Mouse (Mus musculus) adrenal gland, postnatal 10 days (tissue): Measurements from ENCODE around the gene Ppp1r14c. TPM values are rescaled to one million over a fixed set of nuclear protein-coding genes. Genes with fewer than 3 reads are reported as not detected.

ENCODE experiments used
- DNase-seq: peaks from one replicate; pipeline ENCODE4 v3.0.0; 2021; ENCODE audit warnings: mixed read lengths
- long read RNA-seq, 2 experiments: library from polyadenylated mRNA; stranded (forward); transcript quantifications; one replicate each; pipeline ENCODE4 v2.0.0; 2021
- total RNA-seq, 2 experiments: library from RNA; stranded (reverse); gene quantifications; 2 replicates each; pipeline ENCODE4 v1.2.3; 2021

Ppp1r14c gene
- total RNA-seq, result 10 to 100 TPM; 10.2 to 11.7 TPM
- long read RNA-seq, experiment 1, transcript Ppp1r14c-201 (4 exons, 2,617 nt), result major isoform, 35 of 36 reads
- long read RNA-seq, experiment 1, partial matches to known transcripts, result 0 of 36 reads
- long read RNA-seq, experiment 1, other reads (novel, unspliced or antisense), result 1 of 36 reads
- long read RNA-seq, experiment 2, transcript Ppp1r14c-201 (4 exons, 2,617 nt), result major isoform, 8 of 10 reads
- long read RNA-seq, experiment 2, partial matches to known transcripts, result 0 of 10 reads
- long read RNA-seq, experiment 2, other reads (novel, unspliced or antisense), result 2 of 10 reads

DNA sequence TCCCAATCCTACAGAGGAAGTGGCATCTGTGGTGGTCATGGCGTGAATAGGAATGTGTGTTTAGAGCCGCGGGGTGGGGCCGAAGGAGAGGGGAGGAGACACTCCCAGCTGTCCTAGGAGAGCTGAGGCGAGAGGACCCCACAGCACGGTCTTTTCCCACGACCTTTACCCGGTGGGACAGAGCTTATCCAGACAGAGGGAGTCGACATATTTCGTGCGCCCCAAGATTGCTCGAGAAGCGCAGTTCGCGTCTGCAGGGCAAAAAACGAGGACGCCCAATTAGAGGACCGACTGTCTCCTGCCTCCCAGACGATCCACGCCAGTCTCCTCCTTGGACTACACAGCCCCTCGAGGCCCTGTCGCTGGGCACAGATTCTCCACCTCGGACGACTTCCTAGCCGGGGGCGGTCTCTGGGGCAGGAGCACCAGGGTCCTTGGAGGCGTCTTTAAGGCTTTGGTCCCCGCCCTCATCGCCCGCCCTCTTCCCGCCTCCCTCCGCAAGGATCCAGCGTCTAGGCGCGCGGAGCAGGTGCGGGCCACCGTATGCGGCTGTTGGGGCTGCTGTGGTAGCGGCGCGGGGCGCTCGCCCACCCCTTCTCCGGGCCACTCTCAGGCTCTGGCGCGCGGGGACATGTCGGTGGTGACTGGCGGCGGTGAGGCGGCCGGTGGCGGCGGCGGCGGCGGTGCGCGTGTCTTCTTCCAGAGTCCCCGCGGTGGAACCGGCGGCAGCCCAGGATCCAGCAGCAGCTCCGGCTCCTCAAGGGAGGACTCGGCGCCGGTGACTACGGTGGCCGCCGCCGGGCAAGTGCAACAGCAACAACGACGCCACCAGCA is at the start of gene Ppp1r14c:
Gene Ppp1r14c (plus strand): TSS at position 22 of the 834 bp plus-strand sequence.
- DNase-seq, result peak; percentile 72

DNA sequence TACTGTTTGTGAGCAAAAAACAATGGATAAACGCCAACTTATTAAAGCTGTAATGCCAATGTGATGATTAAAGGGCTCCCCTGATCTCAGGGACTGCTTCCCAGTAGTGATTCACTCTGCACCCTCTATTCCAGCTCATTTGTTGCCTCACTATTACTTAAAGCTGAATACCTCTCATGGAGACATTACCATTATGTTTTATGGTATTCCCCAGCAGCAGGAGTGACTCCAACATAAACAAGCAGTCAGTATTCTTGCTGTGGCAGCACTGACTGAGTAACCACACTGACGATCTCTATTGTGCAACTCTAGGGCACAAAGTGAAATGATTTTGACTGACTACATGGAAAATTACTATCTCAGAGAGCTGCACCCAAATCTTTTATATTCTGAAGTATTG is 44.5 kb upstream of the Ppp1r14c start:
- no peak for DNase-seq

DNA sequence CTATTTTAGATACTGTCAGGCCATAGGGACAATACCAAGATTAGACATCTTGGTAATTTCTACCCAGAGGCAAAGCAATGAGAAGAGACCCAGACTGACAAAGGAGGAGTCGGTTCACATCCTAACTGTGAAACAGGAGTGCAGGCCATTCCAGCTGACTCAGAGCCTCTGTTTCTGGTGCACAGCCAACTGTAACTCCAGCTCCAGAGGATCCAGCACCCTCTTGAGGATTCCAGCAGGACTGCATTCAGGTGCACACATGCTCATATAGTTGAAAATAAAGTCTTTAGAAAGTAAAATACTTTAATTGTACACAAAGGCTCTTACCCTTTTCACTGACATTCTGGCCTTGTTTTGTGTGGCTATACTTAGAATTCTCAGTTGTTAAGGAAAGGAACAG is 40.4 kb upstream of the Ppp1r14c start:
- DNase-seq, result peak; percentile 68

DNA sequence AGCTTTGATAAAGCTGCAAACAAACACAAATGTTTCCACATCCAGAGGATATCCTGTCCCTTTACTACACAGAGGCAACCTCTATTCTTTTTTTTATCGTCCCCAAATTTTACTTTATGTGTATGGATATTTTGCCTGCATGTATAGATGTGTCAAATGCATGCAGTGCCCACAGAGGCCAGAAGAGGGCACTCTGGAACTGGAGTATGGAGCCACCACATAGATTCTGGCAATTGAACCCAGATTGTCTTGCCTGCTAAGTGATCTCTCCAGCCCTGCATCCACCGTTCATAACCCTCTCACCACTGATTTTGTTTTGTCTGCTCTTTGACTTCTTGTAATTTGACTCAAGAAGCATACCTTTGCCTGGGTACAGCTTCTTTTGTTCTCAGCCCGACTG is 33.0 kb upstream of the Ppp1r14c start:
- peak; percentile 87 for DNase-seq

GRCm38 (mm10) chr10:3334570-3334969 is 31.3 kb upstream of the Ppp1r14c start:
- no peak for DNase-seq

- no peak for DNase-seq
These were observed 29.0 kb upstream of the Ppp1r14c start for GRCm38 (mm10) chr10:3336729-3337329.

- peak; percentile 20 for DNase-seq
These were observed 28.4 kb upstream of the Ppp1r14c start for GRCm38 (mm10) chr10:3337330-3337901.

GRCm38 (mm10) chr10:3345706-3346105 is 20.2 kb upstream of the Ppp1r14c start:
- no peak for DNase-seq

DNA sequence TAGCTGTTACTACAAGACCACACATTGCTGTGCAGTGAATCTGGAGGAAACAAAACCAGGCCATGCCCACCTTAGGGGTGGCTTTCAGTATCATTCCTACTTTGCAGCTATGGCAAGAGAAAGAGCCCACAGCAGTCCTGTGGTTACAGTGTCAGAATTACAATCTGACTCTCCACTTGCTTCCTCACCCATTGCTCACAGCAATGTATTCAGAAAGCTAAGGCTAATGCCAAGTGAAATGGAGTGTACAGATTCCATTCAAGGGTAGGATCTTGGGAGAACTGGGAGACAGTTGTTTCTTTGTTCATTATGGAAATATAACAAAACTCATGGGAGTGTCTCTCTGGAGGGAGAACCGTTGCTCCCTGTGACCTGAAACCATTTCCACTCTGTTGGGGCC is 6.3 kb upstream of the Ppp1r14c start:
- no peak for DNase-seq

- no peak for DNase-seq
These were observed 204 bp upstream of the Ppp1r14c start for GRCm38 (mm10) chr10:3365671-3366035.

DNA sequence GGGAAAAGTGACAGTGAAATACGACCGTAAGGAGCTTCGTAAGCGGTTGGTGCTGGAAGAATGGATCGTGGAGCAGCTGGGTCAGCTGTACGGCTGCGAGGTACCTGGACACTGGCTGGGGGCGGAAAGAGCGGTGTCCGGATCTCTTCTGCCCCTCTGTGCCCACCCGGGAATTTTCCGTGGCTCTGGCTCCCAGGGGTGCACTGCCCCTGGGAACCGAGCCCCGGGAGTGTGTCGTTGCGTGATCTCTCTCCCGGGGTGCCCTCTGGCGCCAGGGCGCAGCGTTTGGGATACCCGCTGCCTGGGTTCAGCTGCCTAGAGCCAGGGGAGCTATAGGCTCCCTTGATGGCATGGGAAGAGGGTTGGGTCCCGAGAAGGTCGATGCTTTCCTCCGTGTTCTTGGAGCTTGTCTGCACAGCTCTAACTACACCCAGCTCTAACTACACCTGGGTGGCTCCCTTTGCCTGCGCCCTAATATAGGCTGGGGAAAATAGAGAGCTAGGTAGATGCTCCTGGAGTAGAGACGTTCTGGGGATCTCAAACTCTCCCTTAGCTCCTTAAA is 1.1 kb downstream of the Ppp1r14c start:
- DNase-seq, result peak; percentile 52

DNA sequence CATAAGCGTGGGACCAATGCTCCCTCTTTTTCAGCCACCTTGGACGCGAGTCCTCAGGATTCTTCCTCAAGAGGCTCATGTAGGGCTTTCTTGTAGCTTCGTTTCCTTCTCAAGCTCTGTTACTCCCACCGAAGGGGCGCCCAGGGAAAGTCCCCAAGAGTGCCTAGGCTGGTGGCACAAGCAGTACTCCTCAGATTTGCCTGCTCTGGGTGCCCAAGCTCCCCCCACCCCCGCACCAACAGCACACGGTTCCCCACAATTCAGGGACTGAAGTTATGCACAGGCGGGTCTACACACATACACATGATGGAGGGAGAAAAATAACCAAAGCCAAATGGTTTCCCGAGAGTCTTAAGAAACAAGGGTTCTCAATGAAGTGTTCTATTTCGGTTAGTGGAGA is 1.6 kb downstream of the Ppp1r14c start:
- DNase-seq, result peak; percentile 2

DNA sequence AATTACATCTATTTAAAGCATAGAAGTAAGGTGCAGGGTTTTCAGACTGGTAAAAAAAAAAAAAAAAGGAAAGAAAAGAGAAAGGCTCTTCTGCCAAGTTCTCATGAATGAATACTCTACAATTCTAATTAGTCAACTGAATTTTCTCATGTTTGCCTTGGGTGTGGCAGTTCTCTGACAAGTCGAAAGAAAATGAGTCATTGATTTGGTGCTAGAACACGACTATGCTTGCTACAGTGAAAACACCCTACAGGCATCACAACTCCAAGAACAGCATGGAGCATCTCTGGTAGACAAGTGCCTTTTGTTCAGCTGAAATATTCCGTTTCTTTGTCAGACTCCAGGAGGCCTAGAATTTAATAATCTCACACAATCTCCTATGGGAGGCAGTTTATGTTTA is 17.3 kb downstream of the Ppp1r14c start:
- no peak for DNase-seq

GRCm38 (mm10) chr10:3392251-3392650 is 26.4 kb downstream of the Ppp1r14c start:
- no peak for DNase-seq

DNA sequence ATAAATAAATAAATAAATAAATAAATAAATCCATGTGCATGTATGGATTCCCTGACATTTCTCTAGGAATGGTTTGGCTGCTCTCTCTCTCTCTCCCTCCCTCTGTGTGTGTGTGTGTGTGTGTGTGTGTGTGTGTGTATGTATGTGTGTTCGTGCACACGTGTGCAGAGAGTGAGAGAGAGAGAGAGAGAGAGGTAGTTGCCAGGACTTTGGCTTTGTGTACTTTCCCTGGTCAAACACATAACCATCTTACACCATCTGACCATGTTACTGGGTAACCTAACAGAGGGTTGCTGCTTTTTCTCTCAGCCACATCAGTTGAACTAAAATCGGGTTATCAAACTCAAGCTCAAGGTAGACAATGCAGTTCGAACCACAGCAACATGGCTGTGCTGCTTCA is 27.7 kb downstream of the Ppp1r14c start:
- no peak for DNase-seq

DNA sequence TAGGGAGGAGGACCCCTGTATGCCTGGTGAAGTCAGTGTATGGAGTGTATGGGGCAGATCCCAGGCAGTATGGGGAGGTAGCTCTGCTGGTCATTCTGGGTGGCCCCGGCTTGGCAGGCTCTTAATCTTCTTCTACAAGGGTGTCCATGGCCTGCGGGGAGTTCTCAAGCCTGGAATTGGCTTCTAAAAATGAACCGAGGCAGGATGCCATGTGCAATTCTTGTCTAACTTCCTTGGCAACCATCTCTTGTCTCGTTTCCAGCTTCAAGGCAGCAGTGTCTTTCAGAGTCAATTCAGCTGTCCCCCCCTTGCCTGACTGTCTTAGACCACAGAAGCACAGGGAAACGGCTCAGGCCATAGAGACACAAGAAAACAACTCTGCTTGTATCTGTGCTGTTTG is 28.3 kb downstream of the Ppp1r14c start:
- peak; percentile 24 for DNase-seq

DNA sequence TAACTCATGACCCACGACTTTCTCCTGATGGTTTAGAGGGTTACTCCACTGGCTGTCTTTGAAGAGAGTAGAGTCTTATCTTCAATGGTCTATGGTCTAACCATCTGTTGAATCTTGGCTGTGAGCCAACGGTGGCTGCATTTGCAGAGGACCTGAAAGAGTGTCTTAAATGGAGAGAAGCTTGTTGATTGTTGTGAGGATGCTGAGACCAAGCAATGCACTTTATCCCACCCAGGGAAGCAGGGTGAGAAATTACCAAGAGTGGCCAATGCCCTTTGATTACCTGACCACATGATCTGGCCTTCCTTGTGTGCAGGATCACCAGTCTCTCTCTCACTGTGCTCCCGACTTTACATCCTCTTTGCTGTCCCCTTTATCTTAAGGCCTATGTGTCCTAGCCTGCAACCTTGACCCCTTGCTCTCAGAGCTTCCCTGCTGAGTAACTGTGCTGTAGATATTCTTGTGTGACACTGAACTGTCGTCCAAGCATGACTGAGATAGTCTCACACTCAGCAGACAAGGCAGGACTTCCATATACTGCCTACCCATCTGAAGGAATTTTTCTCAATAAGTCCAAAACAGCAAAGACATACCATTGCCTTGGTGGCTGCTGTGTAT is 28.9 kb downstream of the Ppp1r14c start:
- DNase-seq, result no peak

- DNase-seq, result no peak
These were observed 29.6 kb downstream of the Ppp1r14c start for GRCm38 (mm10) chr10:3395341-3395931.

- DNase-seq, result no peak
These were observed 30.3 kb downstream of the Ppp1r14c start for GRCm38 (mm10) chr10:3396008-3396795.

GRCm38 (mm10) chr10:3397406-3397805 is 31.5 kb downstream of the Ppp1r14c start:
- DNase-seq, result no peak

DNA sequence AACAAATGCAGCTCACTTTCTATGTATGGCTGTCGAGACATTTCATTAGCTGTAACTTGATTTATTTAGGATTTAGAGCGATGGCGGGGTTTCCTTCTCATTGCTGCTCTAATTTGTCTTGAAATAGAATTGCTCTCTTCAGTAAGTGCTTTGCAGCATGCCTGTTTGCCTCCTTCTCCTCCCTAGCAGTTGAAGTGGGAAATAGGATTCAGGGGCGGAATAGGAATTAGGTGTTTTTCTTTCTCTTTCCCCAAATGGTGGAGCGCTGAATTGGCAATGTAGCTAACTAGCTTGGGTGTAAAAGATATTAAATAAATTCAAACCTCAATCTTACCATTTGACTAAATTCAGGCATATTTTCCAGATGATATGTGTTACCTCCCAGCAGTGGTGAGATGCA is 32.2 kb downstream of the Ppp1r14c start:
- no peak for DNase-seq
